Mouse (Mus musculus) hindbrain, embryonic 11.5 days (tissue): ENCODE measurements at regions not wholly inside any gene's neighbourhood (a gene's known extent, or its start where the extent isn't known, plus 50 kb on each side); places are given as distances from the start of the nearest gene placed in this dataset.

Experiments used
- ATAC-seq: fragments of 200-750 bp; cut with Nextera tagmentation; 2 replicates; pipeline ENCODE4 v1.8.0; 2017; ENCODE audit warnings: mild to moderate bottlenecking, moderate TSS enrichment, moderate library complexity; ENCODE audit not compliant: low FRiP score
- DNase-seq: peaks from one replicate; pipeline ENCODE4 v3.0.0-alpha.2; 2015; ENCODE audit warnings: low spot score
- H3K27ac ChIP-seq: fragments of 300-500 bp; sonication (generic); 2 replicates; pipeline ENCODE4 v1.5.1; 2014; ENCODE audit warnings: mild to moderate bottlenecking, low read depth, low read length
- H3K27me3 ChIP-seq: fragments of 300-500 bp; sonication (generic); 2 replicates; pipeline ENCODE4 v1.6.1; 2014; ENCODE audit warnings: mild to moderate bottlenecking, low read length, moderate library complexity, mixed read lengths; ENCODE audit not compliant: control insufficient read depth, insufficient read depth
- H3K36me3 ChIP-seq: fragments of 300-500 bp; sonication (generic); 2 replicates; pipeline ENCODE4 v1.6.1; 2014; ENCODE audit warnings: mild to moderate bottlenecking, low read length, moderate library complexity, mixed read lengths; ENCODE audit not compliant: control insufficient read depth, insufficient read depth
- H3K4me1 ChIP-seq: fragments of 300-500 bp; sonication (generic); replicated peaks from 2 replicates; pipeline ENCODE4 v1.6.1; 2014; ENCODE audit warnings: low read length, mixed read lengths; ENCODE audit not compliant: control insufficient read depth, insufficient read depth
- H3K4me2 ChIP-seq: fragments of 300-500 bp; sonication (generic); replicated peaks from 2 replicates; pipeline ENCODE4 v1.6.1; 2014; ENCODE audit warnings: mild to moderate bottlenecking, low read depth, low read length
- H3K4me3 ChIP-seq: fragments of 300-500 bp; sonication (generic); 2 replicates; pipeline ENCODE4 v1.5.1; 2014; ENCODE audit warnings: low read depth, low read length
- H3K9ac ChIP-seq: fragments of 300-500 bp; sonication (generic); 2 replicates; pipeline ENCODE4 v1.6.1; 2014; ENCODE audit warnings: low read depth, low read length
- H3K9me3 ChIP-seq: fragments of 300-500 bp; sonication (generic); 2 replicates; pipeline ENCODE4 v1.6.1; 2016; ENCODE audit warnings: low read length; ENCODE audit not compliant: control insufficient read depth
- WGBS: fragments of 180-500 bp; shearing (Covaris S2); extraction: QIAGEN DNeasy Blood & Tissue Kit; methylation state at CpG from one replicate; pipeline ENCODE4 v1.1.7; 2014; 5-methylcytosine and 5-hydroxymethylcytosine counted together

DNA sequence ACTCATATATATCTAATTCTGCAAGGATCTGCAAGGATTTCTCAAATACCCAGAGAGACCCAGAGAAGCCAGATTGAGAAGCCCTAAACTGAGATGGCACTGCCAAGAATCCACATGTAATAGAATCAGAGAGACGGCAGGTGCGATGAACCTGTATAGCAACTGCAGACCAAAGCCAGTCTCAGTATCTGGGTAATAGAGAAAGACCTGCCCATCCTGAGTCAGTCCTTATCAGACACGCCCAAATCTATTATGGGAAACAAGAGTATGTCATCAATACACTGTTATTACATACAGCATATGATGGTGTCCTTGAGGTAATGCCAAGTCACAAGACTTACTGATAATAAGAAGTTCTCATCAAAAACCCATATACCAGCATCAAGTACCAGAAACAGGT, 52.8 kb upstream of the Klf3 start:
- Histone ChIP-seq H3K27me3 (no peaks in the 10 kb centered on the region), H3K9ac (no peak overlapping the region), H3K4me3 (no peak overlapping the region), H3K36me3 (no peaks in the 10 kb centered on the region), H3K9me3 (no peaks in the 10 kb centered on the region), H3K4me1 (no peaks in the 10 kb centered on the region), H3K4me2 (no peak overlapping the region), H3K27ac (no peak overlapping the region)
- DNase-seq (no peak), ATAC-seq (no peak)
- WGBS, result 94% methylated on average over 3 of the region's 3 CpGs

- Histone ChIP-seq H3K27me3 (no peaks in the 10 kb centered on the region), H3K9me3 (no peaks in the 10 kb centered on the region), H3K36me3 (no peaks in the 10 kb centered on the region), H3K4me3 (no peak overlapping the region), H3K4me1 (no peaks in the 10 kb centered on the region), H3K27ac (no peak overlapping the region), H3K9ac (no peak overlapping the region), H3K4me2 (no peak overlapping the region)
- ATAC-seq, result no peak
- 72% methylated on average over 7 of the region's 7 CpGs for WGBS
- DNase-seq, result no peak
Measured at GRCm38 (mm10) chr5:64750976-64751656, 52.1 kb upstream of the Klf3 start.

DNA sequence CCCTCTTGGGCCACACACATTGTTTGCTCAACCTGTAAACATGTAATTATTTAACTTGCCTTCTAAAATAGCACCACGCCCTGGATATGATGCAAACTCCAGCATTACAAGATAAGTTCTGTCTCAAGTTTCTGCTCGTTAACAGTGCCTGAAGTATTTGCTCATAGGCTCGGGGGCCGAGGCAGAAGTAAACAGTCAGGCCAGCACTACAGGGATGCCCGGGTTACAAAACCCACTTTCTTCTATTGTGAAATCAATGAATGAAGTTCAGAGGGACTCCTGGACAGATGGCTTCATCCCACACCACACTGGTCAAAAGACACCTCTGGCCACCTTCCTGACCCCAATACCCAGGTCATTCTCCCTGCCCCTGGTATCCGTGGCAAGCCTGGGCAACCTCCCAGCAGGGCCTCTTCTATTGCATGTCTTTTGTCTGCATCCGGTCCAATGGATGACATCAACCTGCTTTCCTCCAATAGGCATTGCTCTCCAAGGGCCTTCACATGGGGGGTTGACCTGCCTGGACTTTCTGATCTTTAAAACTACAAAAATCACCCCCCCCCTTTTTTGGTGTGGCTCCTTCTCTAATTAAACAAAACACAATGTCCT, 49.9 kb upstream of the Klf3 start:
- no peaks in the 10 kb centered on the region for H3K4me1 ChIP-seq
- WGBS, result 66% methylated on average over 7 of the region's 7 CpGs
- H3K27me3 ChIP-seq, result no peaks in the 10 kb centered on the region
- DNase-seq, result no peak
- no peaks in the 10 kb centered on the region for H3K9me3 ChIP-seq
- H3K4me2 ChIP-seq, result no peak overlapping the region
- no peak overlapping the region for H3K4me3 ChIP-seq
- no peak overlapping the region for H3K27ac ChIP-seq
- H3K36me3 ChIP-seq, result no peaks in the 10 kb centered on the region
- no peak for ATAC-seq
- H3K9ac ChIP-seq, result no peak overlapping the region
